In genomic region chr9:53615246-53615645, GRCm38 (mm10) we compare ENCODE assay signal across 26 mouse cellular contexts. TPM values are rescaled to one million over a fixed set of nuclear protein-coding genes. Genes with fewer than 3 reads are reported as not detected.
DNase-seq lines count a peak whose midpoint lies in the region; ATAC-seq lines count a peak whose summit lies in the region.
"Had no signal": no experiment of that assay in that cellular context is flagged by ENCODE, and none has a peak within 500 bp of the region (broad histone marks: within the 10 kb centered on the region; RNA-seq: fewer than 3 reads in every experiment).

No protein-coding gene starts in this region.

- H3K4me2 ChIP-seq in heart, embryonic 13.5 days, result no peak overlapping the region
- no peak overlapping the region for H3K4me2 ChIP-seq in intestine, embryonic 14.5 days (ENCODE audit: low read length)
- H3K4me2 ChIP-seq in intestine, embryonic 16.5 days (ENCODE audit: low read depth, low read length), result no peak overlapping the region
- H3K4me2 ChIP-seq: forebrain, embryonic 13.5 days; hindbrain, embryonic 14.5 days had no signal

- H3K9me3 ChIP-seq in heart, embryonic 13.5 days, result no peaks in the 10 kb centered on the region
- no peaks in the 10 kb centered on the region for H3K9me3 ChIP-seq in intestine, embryonic 14.5 days (ENCODE audit: control insufficient read depth, low read length)
- no peaks in the 10 kb centered on the region for H3K9me3 ChIP-seq in intestine, embryonic 16.5 days (ENCODE audit: control insufficient read depth, low read length)
- H3K9me3 ChIP-seq: forebrain, embryonic 10.5 days; forebrain, embryonic 13.5 days had no signal

- H3K27ac ChIP-seq in heart, embryonic 13.5 days (replicated peaks), result peak overlapping the region; percentile 58
- H3K27ac ChIP-seq in intestine, embryonic 14.5 days (ENCODE audit: low read depth), result no peak overlapping the region
- no peak overlapping the region for H3K27ac ChIP-seq in intestine, embryonic 16.5 days (ENCODE audit: low read length)
- H3K27ac ChIP-seq: forebrain, embryonic 10.5 days; forebrain, embryonic 13.5 days; hindbrain, embryonic 14.5 days; hindbrain, postnatal 0 days; kidney, postnatal 0 days had no signal

- intact Hi-C loops in heart, postnatal 10 days (cut with DNase I), result no loop called here

- peak; percentile 72 for DNase-seq in heart, adult 11 months
- no peak for DNase-seq in heart, postnatal 10 days
- DNase-seq in heart, adult 18-20 months, result no peak
- peak; percentile 52 for DNase-seq in intestine, embryonic 14.5 days (ENCODE audit: low spot score)
- peak; percentile 11 for DNase-seq in ZHBTc4 (ENCODE audit: low read depth, low spot score)
- no peak for DNase-seq in ovary, postnatal 10 days (ENCODE audit: low spot score)
- DNase-seq: adrenal gland, adult 8-10 months; adrenal gland, postnatal 25 days; B cell, adult 2 months; cerebellum, adult 18-20 months; cerebellum, adult 9-10 months; cerebellum, postnatal 25 days; gastrocnemius, postnatal 10 days; gastrocnemius, postnatal 36 days; kidney, adult 2 months had no signal

- H3K27me3 ChIP-seq in heart, embryonic 13.5 days (replicated peaks), result no peaks in the 10 kb centered on the region
- H3K27me3 ChIP-seq in intestine, embryonic 14.5 days (replicated peaks; ENCODE audit: control insufficient read depth, insufficient read depth, low read length), result no peaks in the 10 kb centered on the region
- H3K27me3 ChIP-seq in intestine, embryonic 16.5 days (replicated peaks; ENCODE audit: control insufficient read depth, insufficient read depth, low read length), result no peaks in the 10 kb centered on the region
- H3K27me3 ChIP-seq: CH12.LX; forebrain, embryonic 13.5 days had no signal

- H3K9ac ChIP-seq in heart, embryonic 13.5 days, result 0 out of 2 replicates have a peak overlapping the region, but pooled peaks have one; percentile 24
- H3K9ac ChIP-seq in intestine, embryonic 14.5 days (ENCODE audit: low read length), result no peak overlapping the region
- H3K9ac ChIP-seq in intestine, embryonic 16.5 days (ENCODE audit: low read depth, low read length), result no peak overlapping the region
- H3K9ac ChIP-seq: forebrain, embryonic 13.5 days; hindbrain, embryonic 14.5 days had no signal

- no peak for ATAC-seq in heart, embryonic 13.5 days (ENCODE audit: extremely low read depth, insufficient number of reproducible peaks, low FRiP score, low TSS enrichment)
- ATAC-seq in intestine, embryonic 14.5 days (replicated peaks; ENCODE audit: low FRiP score, low TSS enrichment, low read depth), result no peak
- no peak for ATAC-seq in intestine, embryonic 16.5 days
- ATAC-seq: activated CD4-positive, CD25-positive, alpha-beta regulatory T cell, adult 4 months; forebrain, embryonic 13.5 days; forebrain, embryonic 16.5 days; hindbrain, postnatal 0 days; inflammation-experienced regulatory T-cells, adult 6 months had no signal

- peaks cover 10% of the 10 kb centered on the region for H3K4me1 ChIP-seq in heart, embryonic 13.5 days
- H3K4me1 ChIP-seq in intestine, embryonic 14.5 days (replicated peaks; ENCODE audit: control insufficient read depth, insufficient read depth, low read length), result no peaks in the 10 kb centered on the region
- no peaks in the 10 kb centered on the region for H3K4me1 ChIP-seq in intestine, embryonic 16.5 days (ENCODE audit: control insufficient read depth, insufficient read depth, low read length)
- H3K4me1 ChIP-seq: forebrain, embryonic 13.5 days had no signal

- H3K36me3 ChIP-seq in heart, embryonic 13.5 days, result peaks cover 53% of the 10 kb centered on the region
- H3K36me3 ChIP-seq in intestine, embryonic 14.5 days (ENCODE audit: control insufficient read depth, insufficient read depth, low read length), result peaks cover 43% of the 10 kb centered on the region
- H3K36me3 ChIP-seq in intestine, embryonic 16.5 days (ENCODE audit: control insufficient read depth, insufficient read depth, low read length), result peaks cover 6% of the 10 kb centered on the region; the same call in 1 of the 2 replicates

- H3K4me3 ChIP-seq in heart, embryonic 13.5 days, result no peak overlapping the region
- no peak overlapping the region for H3K4me3 ChIP-seq in intestine, embryonic 14.5 days (ENCODE audit: low read depth, low read length)
- H3K4me3 ChIP-seq in intestine, embryonic 16.5 days (ENCODE audit: low read length), result no peak overlapping the region
- H3K4me3 ChIP-seq: forebrain, embryonic 10.5 days; forebrain, embryonic 13.5 days had no signal

- WGBS in heart, embryonic 13.5 days, result 37% methylated on average over 8 of the region's 8 CpGs
- WGBS in intestine, embryonic 14.5 days, result 61% methylated on average over 8 of the region's 8 CpGs
- WGBS in intestine, embryonic 16.5 days, result 68% methylated on average over 8 of the region's 8 CpGs

RNA-seq across cellular contexts. Expression of gene Acat1, which starts 5.1 kb away (rescaled TPM):
- total RNA-seq in heart, postnatal 10 days (2021), result 100 to 1,000 TPM; 302 to 307 TPM
- polyA plus RNA-seq in heart, embryonic 13.5 days (2015; fragmentation: Nextera tagmentation; extraction: Ambion mirVana), result 172 and 183 TPM in 2 replicates
- total RNA-seq in heart, adult 18-20 months (2021), result 100 to 1,000 TPM; 340 to 351 TPM
- 122 and 131 TPM in 2 replicates for polyA plus RNA-seq in intestine, embryonic 14.5 days (2014; fragmentation: Nextera tagmentation; extraction: Ambion mirVana)
- 167 and 174 TPM in 2 replicates for polyA plus RNA-seq in intestine, embryonic 16.5 days (2015; fragmentation: Nextera tagmentation; extraction: Ambion mirVana)

RNA-seq across cellular contexts. Expression of gene Cul5, which starts 54.6 kb away (rescaled TPM):
- 10 to 100 TPM; 46.1 to 49.2 TPM for total RNA-seq in heart, postnatal 10 days (2021)
- 21.4 and 26.2 TPM in 2 replicates for polyA plus RNA-seq in heart, embryonic 13.5 days (2015; fragmentation: Nextera tagmentation; extraction: Ambion mirVana)
- total RNA-seq in heart, adult 18-20 months (2021), result 10 to 100 TPM; 48.4 to 48.6 TPM
- 38.8 and 40.3 TPM in 2 replicates for polyA plus RNA-seq in intestine, embryonic 14.5 days (2014; fragmentation: Nextera tagmentation; extraction: Ambion mirVana)
- polyA plus RNA-seq in intestine, embryonic 16.5 days (2015; fragmentation: Nextera tagmentation; extraction: Ambion mirVana), result 20.3 and 22.4 TPM in 2 replicates

Comparison
In these comparisons a context has a peak if more than half of its experiments do, and no peak if none do; other contexts are left out.
1. DNase-seq: peak in heart, adult 11 months (single experiment), intestine, embryonic 14.5 days (single experiment) and ZHBTc4 (single experiment); none in heart, postnatal 10 days (0 of 2), heart, adult 18-20 months (0 of 2) and ovary, postnatal 10 days (single experiment).